Mouse (Mus musculus) midbrain, embryonic 12.5 days (tissue): ENCODE measurements at regions not wholly inside any gene's neighbourhood (a gene's known extent, or its start where the extent isn't known, plus 50 kb on each side); places are given as distances from the start of the nearest gene placed in this dataset.
"Not testable (repeated sequence)": the region's sequence is repeated elsewhere in the genome, so short reads cannot be mapped to it uniquely, and the experiment has no call there.

ENCODE experiments used
- ATAC-seq: fragments of 200-750 bp; cut with Nextera tagmentation; 2 replicates; pipeline ENCODE4 v1.8.0; 2017; ENCODE audit warnings: low read depth, moderate TSS enrichment, moderate library complexity; ENCODE audit not compliant: low FRiP score
- H3K27ac ChIP-seq: fragments of 300-500 bp; sonication (generic); replicated peaks from 2 replicates; pipeline ENCODE4 v1.5.1; 2016; ENCODE audit warnings: mild to moderate bottlenecking
- H3K27me3 ChIP-seq: fragments of 300-500 bp; sonication (generic); 2 replicates; pipeline ENCODE4 v1.6.1; 2016; ENCODE audit warnings: mild to moderate bottlenecking
- H3K36me3 ChIP-seq: fragments of 300-500 bp; sonication (generic); 2 replicates; pipeline ENCODE4 v1.6.1; 2016
- H3K4me1 ChIP-seq: fragments of 300-500 bp; sonication (generic); 2 replicates; pipeline ENCODE4 v1.6.1; 2016
- H3K4me2 ChIP-seq: fragments of 300-500 bp; sonication (generic); replicated peaks from 2 replicates; pipeline ENCODE4 v1.6.1; 2016; ENCODE audit warnings: mild to moderate bottlenecking, moderate library complexity
- H3K4me3 ChIP-seq: fragments of 300-500 bp; sonication (generic); 2 replicates; pipeline ENCODE4 v1.5.1; 2016; ENCODE audit warnings: mild to moderate bottlenecking
- H3K9ac ChIP-seq: fragments of 300-500 bp; sonication (generic); replicated peaks from 2 replicates; pipeline ENCODE4 v1.6.1; 2016; ENCODE audit warnings: mild to moderate bottlenecking, moderate library complexity
- H3K9me3 ChIP-seq: fragments of 300-500 bp; sonication (generic); 2 replicates; pipeline ENCODE4 v1.6.1; 2016; ENCODE audit warnings: mild to moderate bottlenecking
- WGBS: fragments of 180-500 bp; shearing (Covaris S2); methylation state at CpG from one replicate; pipeline ENCODE4 v1.1.7; 2016; 5-methylcytosine and 5-hydroxymethylcytosine counted together

DNA sequence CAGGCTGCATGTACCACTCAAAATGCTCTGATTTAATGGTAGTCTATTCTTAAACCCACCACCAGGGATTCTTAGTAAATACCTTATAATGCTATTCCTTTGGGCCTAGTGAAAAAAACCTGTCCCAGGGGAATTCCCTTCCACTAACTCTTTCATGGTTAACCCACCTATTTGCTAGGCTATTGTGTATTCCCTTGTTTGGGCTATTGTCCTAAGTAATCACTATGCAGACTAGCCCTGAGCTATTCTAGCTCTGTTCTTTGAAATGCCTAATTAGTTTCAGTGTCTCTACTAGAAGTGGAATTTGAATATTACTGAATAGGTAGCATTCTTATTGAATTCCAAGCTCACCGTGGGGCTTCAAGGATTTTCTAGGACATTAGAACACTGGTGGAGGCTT lies 620.6 kb upstream of the Pom121l12 start:
- WGBS, result 53% methylated on average over 1 of the region's 1 CpGs
- ATAC-seq, result no peak
- H3K9ac ChIP-seq, result no peak overlapping the region

DNA sequence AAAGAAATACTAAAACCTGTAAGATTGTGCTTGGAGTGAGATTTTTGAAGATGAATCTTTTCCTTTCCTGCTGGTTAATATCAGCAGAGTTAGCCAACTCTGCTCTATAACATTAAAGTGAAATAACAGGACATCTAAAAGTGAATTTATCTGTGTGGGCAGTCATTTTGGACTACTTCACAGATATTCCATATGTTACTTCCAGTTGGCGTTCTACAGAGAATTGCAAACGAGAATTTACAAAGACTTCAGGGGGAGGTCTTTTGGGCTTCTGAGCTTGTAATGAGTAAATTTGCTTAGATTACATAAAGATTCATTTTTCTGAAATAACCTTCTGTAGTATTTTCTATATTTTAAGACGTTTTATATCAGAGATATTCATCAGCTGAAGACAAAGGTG lies 582.4 kb upstream of the Pom121l12 start:
- Histone ChIP-seq H3K4me2 (no peak overlapping the region), H3K9me3 (no peaks in the 10 kb centered on the region), H3K9ac (no peak overlapping the region), H3K4me1 (no peaks in the 10 kb centered on the region), H3K36me3 (no peaks in the 10 kb centered on the region), H3K27ac (no peak overlapping the region), H3K27me3 (no peaks in the 10 kb centered on the region), H3K4me3 (no peak overlapping the region)
- ATAC-seq, result no peak
- 78% methylated on average over 3 of the region's 3 CpGs for WGBS

More for the DNA sequence above, 620.6 kb upstream of the Pom121l12 start:
- no peaks in the 10 kb centered on the region for H3K9me3 ChIP-seq
- H3K36me3 ChIP-seq, result no peaks in the 10 kb centered on the region
- no peak overlapping the region for H3K4me2 ChIP-seq
- no peaks in the 10 kb centered on the region for H3K27me3 ChIP-seq
- H3K4me1 ChIP-seq, result no peaks in the 10 kb centered on the region
- no peak overlapping the region for H3K27ac ChIP-seq
- H3K4me3 ChIP-seq, result no peak overlapping the region

DNA sequence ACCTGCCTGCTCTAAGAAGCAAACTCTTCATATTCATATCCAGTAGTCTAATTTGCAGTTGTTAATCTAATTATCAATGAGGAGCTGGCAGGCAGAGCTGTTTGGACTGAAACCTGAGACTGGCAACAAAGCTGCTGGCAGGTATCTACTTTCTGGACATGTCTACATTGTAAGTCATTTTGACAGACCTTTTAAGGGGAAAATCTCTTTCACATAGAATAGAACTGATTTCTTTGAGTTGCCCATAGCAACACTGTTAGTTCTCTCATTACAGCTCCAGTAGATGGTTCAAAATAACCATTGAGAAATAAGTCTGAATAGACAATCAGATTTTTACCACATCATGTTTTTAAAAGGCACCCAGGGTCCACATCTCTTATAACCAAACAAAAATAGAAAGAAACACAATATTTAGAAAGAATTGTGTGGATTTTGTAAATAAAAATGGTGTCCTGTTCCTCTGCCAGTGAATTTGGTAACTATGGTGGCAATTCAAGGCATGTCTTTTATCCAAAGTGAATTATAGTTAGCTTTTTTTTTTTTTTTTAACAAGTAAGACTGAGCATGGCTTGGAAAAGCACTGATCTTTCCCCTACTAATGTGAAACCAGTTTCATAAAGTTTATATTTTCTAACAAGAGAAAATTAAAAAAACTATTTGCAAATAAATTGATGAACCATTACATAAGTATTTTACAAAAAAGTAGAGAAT lies 567.5 kb upstream of the Pom121l12 start:
- no peak overlapping the region for H3K9ac ChIP-seq
- no peak overlapping the region for H3K4me3 ChIP-seq
- no peak for ATAC-seq
- H3K4me1 ChIP-seq, result no peaks in the 10 kb centered on the region
- H3K27me3 ChIP-seq, result no peaks in the 10 kb centered on the region
- H3K4me2 ChIP-seq, result no peak overlapping the region
- no peaks in the 10 kb centered on the region for H3K36me3 ChIP-seq
- no peaks in the 10 kb centered on the region for H3K9me3 ChIP-seq
- H3K27ac ChIP-seq, result no peak overlapping the region

DNA sequence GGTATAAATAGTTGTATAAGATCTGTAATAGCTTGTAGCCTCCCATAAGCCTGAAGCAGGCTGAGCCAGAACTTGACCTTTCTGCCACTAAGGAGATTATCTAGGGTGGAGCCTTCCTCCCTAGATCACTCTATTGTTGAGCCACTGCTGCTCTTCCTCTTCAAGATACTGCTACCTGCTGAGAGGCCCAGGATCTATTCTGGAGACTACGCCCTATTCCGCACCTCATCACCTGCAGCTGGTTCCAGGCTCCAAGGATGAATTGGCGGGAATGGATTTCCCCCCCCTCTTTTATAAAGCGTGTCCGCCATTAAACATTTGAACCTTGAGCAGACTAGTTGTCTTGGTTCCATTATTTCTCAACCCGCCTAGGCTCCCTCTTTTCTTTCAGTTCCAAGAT lies 566.6 kb upstream of the Pom121l12 start:
- not testable (repeated sequence) for H3K27ac ChIP-seq, H3K9ac ChIP-seq, ATAC-seq, H3K4me1 ChIP-seq, H3K27me3 ChIP-seq, H3K9me3 ChIP-seq, H3K4me3 ChIP-seq, H3K36me3 ChIP-seq, H3K4me2 ChIP-seq
- 87% methylated on average over 6 of the region's 6 CpGs for WGBS

DNA sequence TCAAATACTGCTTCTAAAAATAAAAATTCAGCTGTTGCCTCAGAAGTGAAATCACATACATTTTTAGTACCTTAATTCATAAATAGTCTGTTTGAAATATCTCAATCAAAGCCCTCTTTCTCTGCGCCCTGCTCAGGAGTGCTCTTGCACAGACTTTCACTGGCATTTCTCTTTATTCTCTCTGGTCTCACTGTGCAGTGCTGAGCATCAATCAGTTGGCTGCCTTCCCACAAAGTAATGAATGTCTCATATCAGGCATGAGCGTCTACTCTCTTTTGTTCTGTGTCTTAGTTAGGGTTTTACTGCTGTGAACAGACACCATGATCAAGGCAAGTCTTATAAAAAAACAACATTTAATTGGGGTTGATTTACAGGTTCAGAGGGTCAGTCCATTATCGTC lies 540.0 kb upstream of the Pom121l12 start:
- 82% methylated on average over 3 of the region's 3 CpGs for WGBS
- no peaks in the 10 kb centered on the region for H3K36me3 ChIP-seq
- H3K27ac ChIP-seq, result no peak overlapping the region
- no peak overlapping the region for H3K9ac ChIP-seq
- peak; percentile 78 for ATAC-seq
- no peaks in the 10 kb centered on the region for H3K27me3 ChIP-seq
- no peaks in the 10 kb centered on the region for H3K4me1 ChIP-seq
- no peaks in the 10 kb centered on the region for H3K9me3 ChIP-seq
- no peak overlapping the region for H3K4me3 ChIP-seq
- H3K4me2 ChIP-seq, result no peak overlapping the region

DNA sequence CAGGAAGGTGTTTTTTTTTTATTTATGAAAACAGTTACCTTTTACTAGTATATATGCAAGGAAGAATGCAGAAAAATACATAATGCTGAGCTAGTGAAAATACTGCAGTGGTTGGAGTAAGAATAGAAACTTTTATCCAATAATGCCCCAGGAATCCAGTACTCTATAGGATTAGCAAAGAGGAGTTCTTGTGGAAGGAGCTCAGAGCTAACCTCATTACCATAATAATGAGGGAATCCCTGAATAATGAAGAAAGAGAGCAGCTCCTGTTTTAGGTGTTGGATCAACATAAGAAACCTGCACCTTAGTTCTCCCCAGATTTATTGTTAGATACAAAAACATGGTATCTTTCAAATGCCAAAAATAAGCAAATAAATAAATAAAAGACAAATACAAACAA lies 527.0 kb upstream of the Pom121l12 start:
- Histone ChIP-seq H3K4me3 (no peak overlapping the region), H3K36me3 (no peaks in the 10 kb centered on the region), H3K27ac (no peak overlapping the region), H3K4me2 (no peak overlapping the region), H3K4me1 (no peaks in the 10 kb centered on the region), H3K27me3 (no peaks in the 10 kb centered on the region), H3K9me3 (no peaks in the 10 kb centered on the region), H3K9ac (no peak overlapping the region)
- peak; percentile 62 for ATAC-seq

DNA sequence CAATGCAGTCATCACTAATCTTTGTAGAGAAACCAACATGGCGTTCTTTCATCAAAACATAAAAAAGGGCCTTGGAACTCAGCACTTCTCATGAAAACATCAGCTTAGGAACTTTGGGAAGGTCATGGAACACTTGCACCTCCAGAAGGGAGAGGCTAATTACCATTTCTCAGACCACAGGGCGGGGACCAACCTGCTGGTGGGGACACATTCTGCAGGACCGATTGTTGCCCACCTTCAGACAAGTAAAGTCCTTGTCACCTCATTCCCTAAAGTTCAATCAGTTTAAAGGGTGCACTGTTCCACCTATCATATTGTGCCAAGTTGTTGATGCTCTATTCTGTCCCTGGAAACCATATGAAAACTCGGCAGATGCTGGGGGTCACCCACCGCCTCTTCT lies 526.5 kb upstream of the Pom121l12 start:
- ATAC-seq, result 0 out of 2 replicates have a peak, but pooled peaks have one; percentile 41
- Histone ChIP-seq H3K4me2 (no peak overlapping the region), H3K27ac (no peak overlapping the region), H3K27me3 (no peaks in the 10 kb centered on the region), H3K36me3 (no peaks in the 10 kb centered on the region), H3K9ac (no peak overlapping the region), H3K4me1 (no peaks in the 10 kb centered on the region), H3K9me3 (no peaks in the 10 kb centered on the region), H3K4me3 (no peak overlapping the region)
- 63% methylated on average over 5 of the region's 5 CpGs for WGBS
